Mouse (Mus musculus) retina, adult 2 months (tissue): ENCODE measurements around the gene Zfp593.

Experiments used
- DNase-seq: peaks from one replicate; pipeline ENCODE4 v3.0.0-alpha.2; 2012; ENCODE audit warnings: low read depth, low spot score

Zfp593 gene

DNA sequence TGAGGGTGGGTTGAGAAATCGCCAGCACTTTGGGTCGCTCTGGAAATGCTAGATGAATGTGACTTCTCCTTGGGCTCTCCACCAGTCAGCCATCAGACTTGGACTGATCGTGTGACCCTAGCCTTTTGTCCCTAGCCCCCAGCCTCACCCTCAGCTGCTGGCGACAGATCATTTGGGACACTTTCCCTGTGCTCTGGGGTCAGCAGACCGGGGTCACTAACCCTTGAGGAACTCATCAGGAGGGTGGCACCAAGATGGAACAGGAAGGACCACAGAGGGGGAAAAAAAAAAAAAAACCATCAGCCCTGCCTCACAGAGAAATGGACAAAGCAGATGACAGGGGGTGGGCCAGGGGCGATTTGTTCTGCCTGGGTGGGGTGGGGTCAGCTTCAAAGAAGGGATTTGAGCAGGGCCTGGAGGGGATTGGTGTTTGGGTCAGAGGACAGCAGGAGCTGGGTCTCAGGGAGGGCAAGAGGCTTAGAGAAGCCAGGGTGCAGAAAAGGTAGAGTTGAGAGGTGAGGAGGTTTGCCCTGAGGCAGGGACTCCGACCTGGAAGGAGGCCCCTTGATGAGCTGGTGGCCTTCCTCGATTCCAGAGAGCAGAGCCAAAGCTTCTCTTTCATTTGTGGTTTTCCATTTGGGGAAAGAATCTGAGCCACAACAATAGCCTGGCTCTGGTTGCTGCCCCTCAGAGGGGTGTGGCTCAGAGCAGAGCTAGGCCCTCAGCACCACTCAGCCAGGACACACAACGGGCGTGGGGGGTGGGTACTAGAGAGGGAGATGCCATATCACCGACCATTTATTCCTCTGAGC is 12.0 kb upstream of the Zfp593 start:
- no peak for DNase-seq

DNA sequence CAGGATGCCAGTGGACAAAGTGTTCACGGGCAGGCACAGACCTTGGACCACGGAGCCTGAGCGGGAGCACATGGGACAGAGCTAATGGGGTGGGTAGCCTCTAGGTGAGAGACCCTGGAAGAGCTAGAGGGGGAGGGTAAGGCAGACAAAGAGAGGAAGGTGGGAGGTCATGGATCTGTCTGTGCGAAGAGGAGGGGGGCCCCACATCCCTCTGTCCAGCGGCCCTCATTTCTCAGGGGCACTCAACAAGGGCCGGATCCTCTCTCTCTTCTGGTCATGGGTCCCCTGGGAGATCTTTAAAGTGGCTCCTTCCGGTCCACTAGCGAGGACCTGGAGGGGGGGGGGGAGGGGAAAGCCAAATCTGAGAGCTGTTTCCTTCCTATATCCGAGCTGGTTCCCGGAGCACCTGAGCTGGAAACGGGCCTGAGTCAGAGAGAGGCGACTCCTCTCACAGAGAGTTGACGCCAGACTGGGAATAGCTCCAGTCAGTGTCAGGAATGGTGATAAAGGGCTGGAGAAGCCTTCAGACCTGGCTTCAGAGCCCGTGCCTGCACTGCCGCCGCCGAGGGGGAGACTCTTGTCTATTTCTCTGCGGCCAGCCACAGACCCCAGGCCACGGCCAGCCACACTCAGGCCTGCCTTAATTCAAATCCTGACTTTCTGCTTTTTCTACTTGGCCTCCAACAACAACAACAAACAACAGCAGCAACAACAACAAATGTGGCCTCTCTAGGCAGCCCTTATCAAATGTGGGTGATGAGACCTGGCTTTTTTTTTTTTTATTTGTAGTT is 11.2 kb upstream of the Zfp593 start:
- no peak for DNase-seq

DNA sequence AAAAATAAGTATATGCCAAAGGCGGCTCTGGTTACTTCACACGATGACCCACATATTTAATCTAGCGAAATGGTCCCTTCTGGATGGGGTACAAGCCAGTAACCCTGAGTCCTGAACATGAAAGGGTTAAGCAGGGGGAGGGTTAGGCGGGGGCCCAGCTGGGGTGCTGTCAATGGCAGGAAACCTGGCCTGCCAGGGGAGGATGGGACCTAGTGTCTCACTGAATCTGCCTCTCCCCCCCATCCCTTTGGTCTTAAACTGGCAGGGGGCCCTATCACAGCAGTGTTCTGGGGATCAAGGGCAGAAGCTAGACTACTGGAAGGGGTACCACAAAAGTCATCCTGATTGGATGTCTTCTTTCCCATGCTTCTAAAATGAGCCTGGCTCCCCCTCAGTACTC is 10.5 kb upstream of the Zfp593 start:
- no peak for DNase-seq

DNA sequence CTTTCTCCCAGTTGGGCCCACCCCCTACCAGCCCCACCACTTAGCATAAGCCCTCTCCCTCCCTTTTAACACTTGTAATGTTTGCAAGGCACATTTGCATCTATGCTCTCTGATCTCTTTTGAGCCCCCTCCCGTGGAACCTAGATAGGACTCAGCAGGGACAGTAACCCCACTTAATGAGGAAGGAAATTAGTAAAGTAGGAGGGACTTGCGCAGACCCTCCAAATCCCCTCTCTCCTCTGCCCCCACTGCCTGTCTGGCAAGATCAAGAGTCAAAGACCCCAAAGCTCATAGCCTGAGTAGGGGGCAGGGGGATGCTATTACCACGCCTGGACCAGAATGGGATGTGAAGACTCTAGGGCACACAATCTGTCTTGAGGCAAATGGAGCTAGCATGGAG is 9.4 kb upstream of the Zfp593 start:
- DNase-seq, result no peak

DNA sequence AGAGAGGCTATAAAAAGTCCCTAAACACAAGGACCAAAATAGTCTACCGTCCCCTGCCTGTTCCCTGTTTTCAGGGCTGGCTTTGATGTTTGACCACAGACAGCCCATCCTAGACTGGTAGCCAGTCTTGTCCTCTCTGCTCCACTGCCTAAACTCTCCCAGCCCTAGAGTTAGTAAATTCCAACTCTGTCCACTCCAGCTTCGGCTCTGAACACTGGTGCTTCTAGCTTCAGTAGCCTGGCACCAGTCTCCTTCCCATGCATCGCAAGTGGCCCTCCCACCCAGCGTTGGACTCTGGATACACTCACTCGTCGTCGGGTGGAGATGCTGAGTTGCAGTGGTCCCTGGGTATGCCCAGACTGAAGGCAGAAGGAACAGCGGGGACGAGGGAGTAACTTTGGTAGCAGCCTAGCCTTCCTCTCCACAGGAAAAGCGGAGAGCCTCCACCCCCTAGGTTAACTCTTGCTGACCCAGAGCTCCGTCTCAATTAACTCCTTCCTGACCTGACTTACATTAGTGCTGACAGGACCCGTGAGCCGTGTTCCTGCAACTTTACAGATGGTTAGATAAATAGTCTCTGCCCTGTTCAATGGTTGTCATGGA is 8.4 kb upstream of the Zfp593 start, which contains the start of gene Grrp1:
TSS of gene Grrp1 (minus strand) at position 385 of the 603 bp plus-strand sequence.
- DNase-seq, result no peak

DNA sequence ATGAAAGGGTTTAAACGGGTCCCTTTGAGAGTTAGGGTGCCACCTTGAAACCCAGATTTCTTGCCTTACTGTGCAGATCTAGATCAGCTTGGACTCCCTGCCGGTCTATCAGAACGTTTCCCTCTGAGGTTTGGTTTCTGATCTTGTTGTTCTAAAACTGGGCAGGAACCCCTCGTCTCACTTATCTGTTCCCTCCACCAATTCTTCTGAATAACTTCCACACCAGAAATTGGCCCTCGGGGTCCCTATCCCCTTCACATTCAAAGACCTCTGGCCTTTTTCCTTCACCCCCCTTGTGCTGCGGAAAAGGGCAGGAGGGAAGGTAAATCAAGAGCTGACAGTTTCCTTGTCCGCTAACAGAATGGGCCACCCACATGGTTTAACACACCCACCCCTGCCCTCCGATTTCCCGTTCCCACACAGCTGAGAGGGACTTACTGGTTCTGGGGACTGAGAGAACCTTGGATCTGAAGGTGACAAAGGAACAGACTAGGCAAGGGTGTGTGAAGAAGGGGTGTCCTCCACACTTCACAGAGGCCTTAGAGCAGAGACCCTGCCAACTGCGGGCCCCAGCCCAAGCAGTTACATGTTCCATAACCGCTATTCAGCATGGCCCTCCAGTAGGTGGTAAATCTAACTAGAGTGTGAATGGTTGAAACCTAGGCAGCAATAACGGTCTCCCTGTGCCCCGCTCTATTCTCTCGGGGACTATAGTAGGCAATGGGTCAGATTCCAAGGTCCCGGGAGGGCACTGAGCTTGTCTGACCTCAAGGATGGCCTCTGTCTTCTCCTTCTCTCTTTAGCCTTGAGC is 7.7 kb upstream of the Zfp593 start:
- DNase-seq, result no peak

DNA sequence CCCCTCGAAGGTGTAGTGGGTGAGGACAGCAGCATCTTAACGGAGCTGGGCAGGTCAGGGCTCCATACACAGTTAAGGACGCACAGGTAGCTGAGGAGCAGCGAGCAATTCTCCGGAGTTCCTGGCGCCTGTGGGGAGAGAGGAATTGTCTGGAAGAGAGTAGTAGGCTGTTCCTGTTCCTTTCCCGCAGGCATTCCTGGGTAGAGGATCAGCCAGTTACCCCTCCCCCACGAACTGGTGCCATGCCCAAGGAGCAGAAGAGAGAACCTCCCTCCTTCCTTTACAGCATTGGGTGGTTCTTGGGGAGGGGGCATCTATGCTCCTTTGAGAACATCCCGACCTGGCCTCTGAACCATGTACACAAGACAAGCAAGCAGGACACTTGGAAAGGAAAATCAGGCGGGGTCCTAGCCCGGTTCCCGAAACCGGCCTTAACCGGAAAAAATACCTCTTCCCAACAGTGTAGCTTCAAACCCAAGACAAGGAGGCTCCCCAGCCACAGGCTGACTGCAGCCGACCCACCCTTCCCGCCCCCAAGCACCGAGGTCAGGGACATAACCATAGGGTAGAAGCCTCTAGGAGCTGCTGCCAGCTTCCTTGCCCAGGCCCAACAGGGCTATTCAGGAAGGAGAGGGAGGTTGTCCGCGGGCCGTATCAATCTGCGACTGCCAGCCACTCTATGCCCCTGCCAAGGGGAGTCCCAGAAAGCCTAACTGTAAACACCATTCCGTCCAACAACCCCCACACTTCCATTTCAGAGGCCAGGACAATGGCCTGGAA is 6.9 kb upstream of the Zfp593 start:
- no peak for DNase-seq

DNA sequence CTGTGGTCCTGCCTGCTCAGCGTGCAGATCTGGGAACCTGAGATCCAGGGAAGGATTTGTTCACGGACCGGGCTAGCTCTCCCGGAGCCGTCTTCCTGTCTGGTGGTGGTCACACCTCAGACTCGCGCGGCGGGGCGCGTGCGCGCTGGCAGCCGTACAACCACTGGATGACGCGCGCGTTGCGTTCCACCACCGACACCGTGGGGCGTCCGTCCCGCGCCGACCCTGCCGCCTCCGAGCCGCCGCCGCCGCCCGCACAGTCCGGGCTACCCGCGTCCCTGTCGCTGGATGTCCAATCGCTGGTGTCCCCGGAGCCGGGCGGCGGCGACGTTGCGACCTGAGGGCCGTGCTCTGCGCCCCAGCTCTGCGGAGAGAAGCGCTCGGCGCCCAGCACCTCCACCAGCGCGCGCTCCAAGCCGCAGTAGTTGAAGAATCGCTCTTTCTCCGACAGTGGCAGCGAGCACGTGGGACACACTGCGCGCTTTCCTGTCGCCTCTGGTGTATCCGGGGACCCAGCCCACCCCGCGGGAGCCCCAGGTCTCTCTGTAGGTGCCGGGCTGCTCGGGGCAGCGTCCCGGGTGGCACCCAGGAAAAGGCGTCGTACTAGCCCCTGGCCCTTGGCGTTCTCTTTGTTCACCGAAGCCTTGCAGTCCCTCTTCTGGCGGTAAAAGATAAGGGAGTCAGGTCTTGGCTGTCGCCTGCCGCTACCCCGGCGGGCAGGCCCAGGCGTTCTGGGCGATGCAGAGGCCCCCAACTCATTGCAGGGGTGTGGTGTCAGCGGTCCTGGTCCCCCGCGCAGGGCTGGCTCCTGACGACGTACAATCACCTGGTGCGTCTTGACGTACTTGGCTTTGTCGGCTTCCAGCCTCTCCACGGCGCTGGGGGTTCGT is 6.1 kb upstream of the Zfp593 start:
- DNase-seq, result no peak

DNA sequence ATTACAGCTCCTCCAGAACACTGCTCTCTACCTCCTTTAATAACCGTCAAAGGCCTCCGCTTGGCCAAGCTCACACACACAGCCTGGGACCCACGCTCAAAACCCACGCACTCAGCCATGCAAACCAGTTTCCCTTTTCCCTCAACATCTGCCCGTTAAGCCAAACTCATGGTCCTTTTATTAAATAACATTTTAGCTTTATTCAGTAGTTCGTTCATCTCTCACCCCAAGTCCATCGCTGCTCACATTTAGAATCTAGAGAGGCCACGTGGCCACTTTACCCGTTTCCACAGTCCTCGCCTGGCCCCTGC is 5.5 kb upstream of the Zfp593 start:
- DNase-seq, result no peak

DNA sequence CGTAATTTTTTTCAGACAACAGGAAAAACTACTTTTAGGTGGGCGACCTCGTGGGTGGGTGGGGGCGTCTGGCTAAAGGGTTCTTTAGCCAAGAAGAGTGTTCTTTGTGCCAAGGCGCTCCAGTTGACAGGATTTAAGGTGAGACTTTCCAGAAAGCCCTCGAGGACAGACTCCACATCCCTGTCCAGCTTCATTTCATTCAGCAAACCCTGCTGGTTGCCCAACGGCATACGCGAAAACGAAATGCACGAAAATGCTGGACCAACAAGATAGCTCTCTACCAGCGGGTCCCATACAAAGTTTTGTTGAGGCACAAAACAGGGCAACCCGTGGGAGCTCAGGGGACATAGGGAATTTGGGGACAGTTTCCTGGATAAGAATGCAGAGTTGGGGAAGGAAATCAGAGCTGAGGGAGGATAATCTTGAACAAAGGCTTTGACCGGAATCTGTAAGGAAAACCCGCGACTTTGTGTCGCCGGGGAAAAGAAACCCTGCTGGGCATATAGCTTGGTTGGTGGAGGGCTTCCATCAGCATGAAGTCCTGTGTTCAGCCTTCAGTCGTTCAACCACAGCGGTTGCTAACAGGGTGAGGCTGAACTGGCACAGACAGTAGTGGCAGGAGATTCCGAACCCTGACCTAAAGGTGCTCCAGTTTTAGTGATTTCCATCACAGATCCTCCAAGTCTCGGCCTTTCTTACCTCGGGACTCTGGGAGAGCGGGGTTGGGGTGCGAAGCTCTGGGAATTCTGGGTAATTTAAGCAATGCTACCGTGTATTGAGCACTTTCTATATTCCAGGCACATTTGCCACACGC is 4.9 kb upstream of the Zfp593 start:
- DNase-seq, result no peak

DNA sequence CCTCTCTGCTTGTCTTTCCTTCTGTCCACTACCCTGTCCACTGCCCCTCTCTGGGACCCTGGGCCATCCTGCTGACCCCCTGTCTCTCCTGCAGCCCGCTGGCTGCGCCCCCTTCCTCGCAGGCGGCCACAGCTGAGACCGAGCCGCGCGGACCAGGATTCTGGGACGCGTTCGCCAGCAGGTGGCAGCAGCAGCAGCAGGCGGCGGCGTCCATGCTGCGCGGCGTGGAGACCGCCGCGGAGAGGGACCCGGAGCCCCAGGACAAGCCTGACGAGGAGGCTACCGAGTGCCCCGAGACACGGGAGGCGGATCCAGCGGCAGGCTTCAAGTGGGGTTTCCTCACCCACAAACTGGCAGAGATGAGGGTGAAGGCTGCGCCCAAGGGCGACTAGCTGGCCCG is 4.3 kb upstream of the Zfp593 start:
- no peak for DNase-seq

DNA sequence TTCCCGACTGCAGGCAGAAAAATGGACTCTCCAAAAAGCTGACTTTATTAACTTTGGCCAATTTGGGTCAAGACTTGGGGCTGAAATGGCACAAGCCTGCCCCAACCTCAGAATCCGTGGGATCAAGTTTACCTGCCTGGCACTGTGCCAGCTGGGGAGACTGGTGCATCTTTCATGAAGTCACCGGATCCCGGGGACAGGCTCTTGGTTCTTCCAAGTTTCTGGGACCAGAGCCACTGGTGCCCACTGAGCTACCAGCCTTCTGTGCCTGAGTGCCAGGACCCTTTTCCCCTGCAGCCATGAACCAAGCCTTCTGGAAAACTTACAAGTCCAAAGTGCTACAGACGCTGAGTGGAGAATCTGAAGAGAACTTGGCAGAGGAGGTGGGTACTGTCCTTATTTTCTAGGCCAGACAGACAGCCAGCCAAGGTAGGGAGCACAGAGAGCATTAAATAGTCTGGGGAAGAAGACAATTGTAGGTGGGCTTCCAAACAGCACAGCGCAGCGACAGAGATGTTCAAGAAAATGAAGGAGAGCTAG is 1.4 kb upstream of the Zfp593 start, which contains the start of gene Gm30191:
TSS of gene Gm30191 (plus strand) at position 217 of the 540 bp plus-strand sequence.
- no peak for DNase-seq

DNA sequence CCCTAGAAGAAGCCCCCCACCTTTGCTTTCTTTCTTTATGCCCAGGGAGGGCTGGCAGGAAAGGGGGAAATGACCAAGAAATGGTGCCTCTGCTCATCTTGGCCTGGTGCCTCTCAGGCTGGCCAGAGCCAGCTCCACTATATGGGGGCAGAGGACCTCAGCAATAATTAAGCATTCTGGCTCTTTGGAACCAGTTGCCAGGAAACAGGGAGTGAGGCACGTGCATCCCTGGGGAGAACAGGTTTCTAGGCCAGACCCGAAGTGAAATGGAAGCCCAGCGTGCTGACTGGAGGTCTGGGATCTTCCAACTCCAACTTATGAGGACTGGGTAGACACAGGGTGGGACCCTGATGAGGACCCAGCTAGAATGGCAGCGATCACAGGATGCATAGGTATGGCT is 864 bp upstream of the Zfp593 start:
- DNase-seq, result no peak

DNA sequence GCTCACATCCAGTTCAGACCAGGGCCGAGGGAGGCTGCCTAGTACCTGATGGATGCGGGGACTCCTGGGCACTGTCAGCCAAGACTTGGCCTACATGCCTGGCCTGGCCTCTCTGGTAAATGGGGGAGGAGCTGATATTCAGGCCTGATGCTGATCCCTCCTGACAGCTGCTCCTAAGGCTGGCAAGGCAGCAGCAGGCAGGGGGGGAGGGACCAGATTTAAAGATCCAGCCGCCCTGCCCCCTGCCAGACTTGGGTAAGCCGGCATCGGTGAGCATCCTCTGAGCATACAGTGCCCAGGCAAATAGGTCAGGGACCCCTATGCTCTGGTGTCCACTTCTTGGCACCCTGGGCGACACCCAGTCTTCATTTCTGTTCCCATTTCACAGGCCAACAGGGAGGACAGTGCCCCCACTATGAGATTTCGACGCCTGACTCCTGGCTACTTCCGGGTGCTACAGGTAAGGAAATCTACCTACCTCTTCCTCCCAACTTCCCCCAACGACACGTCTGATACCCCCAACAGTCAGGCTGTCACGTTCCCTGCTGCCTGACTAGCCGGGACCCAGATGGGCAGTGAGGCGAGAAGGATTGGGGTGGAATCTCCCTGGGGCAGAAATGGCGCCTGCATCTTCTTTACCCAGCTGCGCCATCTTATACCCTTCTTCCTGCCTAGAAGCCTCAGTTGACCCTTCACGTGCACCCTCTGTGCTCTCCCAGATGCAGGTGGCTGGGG is 1.7 kb downstream of the Zfp593 start, which contains the start of gene E130218I03Rik:
TSS of gene E130218I03Rik (plus strand) at position 147 of the 735 bp plus-strand sequence.
- peak; percentile 93 for DNase-seq

DNA sequence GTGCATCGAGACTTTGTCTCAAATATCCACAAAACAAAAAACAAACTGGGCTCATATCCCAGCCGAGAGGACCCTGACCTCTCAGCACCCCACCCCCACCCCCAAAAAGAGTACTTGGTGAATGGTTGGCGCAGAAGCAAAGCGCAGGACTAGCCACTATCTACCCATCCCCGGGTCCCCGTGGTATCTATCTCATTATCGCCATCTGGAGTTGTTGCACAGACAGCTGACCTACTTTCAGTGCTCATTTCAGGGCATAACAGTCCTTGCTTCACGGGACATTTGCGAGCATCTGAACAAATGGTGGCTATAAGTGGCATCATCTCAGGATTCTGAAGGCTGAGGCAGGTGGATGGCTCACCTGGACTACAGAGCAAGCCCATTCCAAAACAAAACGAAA is 6.7 kb downstream of the Zfp593 start:
- no peak for DNase-seq

DNA sequence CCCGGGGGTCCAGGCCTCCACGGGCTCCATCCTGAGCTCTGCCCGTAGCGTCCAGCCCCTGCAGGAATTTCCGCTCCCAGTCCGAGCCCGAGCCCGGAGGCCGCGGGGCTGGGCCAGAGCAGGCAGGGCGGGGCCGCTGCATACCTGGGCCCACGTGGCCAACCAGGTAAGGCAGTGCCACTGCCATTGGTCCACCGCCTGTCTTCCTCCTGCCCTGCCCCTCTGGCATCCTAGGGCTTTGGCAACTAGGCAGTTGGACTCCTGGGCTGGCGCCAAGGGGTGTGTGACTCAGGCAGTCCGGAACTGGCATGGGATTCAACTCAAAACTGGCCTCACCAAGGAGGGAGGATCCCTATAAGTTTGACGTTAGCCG is 7.1 kb downstream of the Zfp593 start, which contains the start of gene Cnksr1:
TSS of gene Cnksr1 (minus strand) at position 121 of the 373 bp plus-strand sequence.
- no peak for DNase-seq

DNA sequence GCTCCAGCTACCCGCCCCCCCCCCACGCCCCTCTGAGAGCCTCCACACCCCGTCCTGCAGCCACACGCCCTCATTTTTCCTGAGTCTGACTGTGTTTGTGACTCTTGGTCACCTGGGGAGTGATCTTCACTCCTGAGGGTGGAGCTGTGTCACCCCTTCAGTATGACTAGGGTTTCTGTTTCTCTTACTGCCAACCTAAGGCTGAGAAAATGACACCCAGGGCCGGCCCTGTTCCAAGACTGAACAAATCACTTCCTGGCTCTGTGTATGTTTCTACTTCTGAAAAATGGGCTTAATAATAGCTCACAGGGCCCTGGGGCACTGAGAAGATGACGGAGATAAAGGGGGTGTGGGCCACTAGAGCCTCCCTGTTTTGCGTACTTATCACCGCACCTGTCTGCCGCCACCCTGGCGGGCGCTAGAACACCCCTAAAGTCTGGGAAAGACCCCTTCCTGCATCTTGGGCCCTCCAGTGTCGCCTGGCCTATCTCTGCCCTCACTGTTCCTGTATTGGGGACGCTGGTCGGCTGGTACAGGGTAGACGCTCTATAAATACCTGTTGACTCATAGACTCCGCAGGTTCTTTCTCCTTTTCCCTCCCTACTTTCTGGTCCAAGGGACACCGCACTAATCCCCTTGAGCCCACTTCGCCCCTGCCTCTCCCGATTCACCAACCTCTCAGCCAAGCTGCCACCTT is 7.7 kb downstream of the Zfp593 start:
- no peak for DNase-seq
